Mouse (Mus musculus) midbrain, embryonic 16.5 days (tissue): ENCODE measurements around the gene Gm37240. TPM values are rescaled to one million over a fixed set of nuclear protein-coding genes. Genes with fewer than 3 reads are reported as not detected.

Experiments used
- ATAC-seq: fragments of 200-750 bp; cut with Nextera tagmentation; 2 replicates; pipeline ENCODE4 v1.8.0; 2017; ENCODE audit warnings: moderate TSS enrichment
- H3K27ac ChIP-seq: fragments of 300-500 bp; sonication (generic); 2 replicates; pipeline ENCODE4 v1.5.1; 2014; ENCODE audit warnings: mild to moderate bottlenecking, low read length, mixed read lengths
- H3K27me3 ChIP-seq: fragments of 300-500 bp; sonication (generic); 2 replicates; pipeline ENCODE4 v1.6.1; 2014; ENCODE audit warnings: low read depth, low read length, mixed read lengths; ENCODE audit not compliant: control insufficient read depth, insufficient read depth
- H3K36me3 ChIP-seq: fragments of 300-500 bp; sonication (generic); 2 replicates; pipeline ENCODE4 v1.6.1; 2014; ENCODE audit warnings: mild to moderate bottlenecking, low read length, moderate library complexity, mixed read lengths; ENCODE audit not compliant: control insufficient read depth, insufficient read depth
- H3K4me1 ChIP-seq: fragments of 300-500 bp; sonication (generic); 2 replicates; pipeline ENCODE4 v1.6.1; 2014; ENCODE audit warnings: mild to moderate bottlenecking, low read length, mixed read lengths; ENCODE audit not compliant: control insufficient read depth, insufficient read depth
- H3K4me2 ChIP-seq: fragments of 300-500 bp; sonication (generic); 2 replicates; pipeline ENCODE4 v1.6.1; 2014; ENCODE audit warnings: mild to moderate bottlenecking, low read length, mixed read lengths
- H3K4me3 ChIP-seq: fragments of 300-500 bp; sonication (generic); 2 replicates; pipeline ENCODE4 v1.5.1; 2014; ENCODE audit warnings: low read depth, mild to moderate bottlenecking, low read length, moderate library complexity, mixed read lengths
- H3K9ac ChIP-seq: fragments of 300-500 bp; sonication (generic); 2 replicates; pipeline ENCODE4 v1.6.1; 2014; ENCODE audit warnings: low read depth, low read length, mixed read lengths
- H3K9me3 ChIP-seq: fragments of 300-500 bp; sonication (generic); replicated peaks from 2 replicates; pipeline ENCODE4 v1.6.1; 2014; ENCODE audit warnings: mild to moderate bottlenecking, low read length, mixed read lengths; ENCODE audit not compliant: control insufficient read depth, poor library complexity, severe bottlenecking
- WGBS: fragments of 180-500 bp; shearing (Covaris S2); extraction: QIAGEN DNeasy Blood & Tissue Kit; methylation state at CpG from one replicate; pipeline ENCODE4 v1.1.7; 2014; 5-methylcytosine and 5-hydroxymethylcytosine counted together
- polyA plus RNA-seq: library from polyadenylated mRNA; unstranded; fragments of >200 nt; fragmentation: Nextera tagmentation; extraction: Ambion mirVana; gene quantifications from 2 replicates; pipeline ENCODE4 v1.2.1, GENCODE M21; 2015

Gm37240 gene
- polyA plus RNA-seq, 1 experiment from 2014 or later, result 0.26 TPM

DNA sequence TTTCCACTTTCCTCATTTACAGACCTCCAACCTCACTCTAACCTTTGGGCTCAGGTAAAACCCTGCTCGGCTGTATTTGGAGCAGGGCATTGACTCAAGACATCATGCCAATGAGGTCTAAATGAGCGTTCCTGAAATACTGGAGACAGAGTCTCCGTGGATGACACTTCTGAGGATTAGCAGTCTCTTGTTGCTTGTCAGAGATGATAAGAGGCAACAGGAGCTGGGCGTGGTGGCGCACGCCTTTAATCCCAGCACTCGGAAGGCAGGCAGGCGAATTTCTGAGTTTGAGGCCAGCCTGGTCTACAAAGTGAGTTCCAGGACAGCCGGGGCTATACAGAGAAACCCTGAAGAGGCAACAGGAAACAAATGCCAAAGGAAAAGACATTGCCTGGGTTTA is 1083.3 kb downstream of the Gm37240 start:
- 78% methylated on average over 9 of the region's 9 CpGs for WGBS
- ATAC-seq, result no peak

DNA sequence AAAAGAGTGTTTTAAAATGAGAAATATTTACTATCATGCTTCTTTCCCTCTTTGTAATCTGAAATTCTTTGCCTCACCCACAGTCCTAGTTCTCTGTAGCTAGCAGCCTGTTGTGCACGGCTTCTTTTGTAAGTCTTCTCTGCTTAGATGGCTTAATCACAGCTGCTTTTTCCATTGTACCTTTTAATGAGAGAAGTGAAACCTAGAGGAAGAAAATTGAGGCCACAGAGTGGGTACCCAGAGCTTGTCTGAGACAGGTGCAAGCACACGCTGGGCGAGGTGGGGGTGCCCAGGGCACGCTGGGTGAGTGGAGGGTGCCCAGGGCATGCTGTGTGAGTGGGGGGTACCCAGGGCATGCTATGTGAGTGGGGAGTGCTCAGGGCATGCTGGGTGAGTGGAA is 1099.4 kb downstream of the Gm37240 start:
- 90% methylated on average over 4 of the region's 4 CpGs for WGBS
- Histone ChIP-seq H3K4me2 (no peak overlapping the region), H3K4me3 (no peak overlapping the region), H3K36me3 (no peaks in the 10 kb centered on the region), H3K9ac (no peak overlapping the region), H3K9me3 (no peaks in the 10 kb centered on the region), H3K27me3 (no peaks in the 10 kb centered on the region), H3K4me1 (no peaks in the 10 kb centered on the region), H3K27ac (no peak overlapping the region)
- ATAC-seq, result no peak

More for the DNA sequence above, 1083.3 kb downstream of the Gm37240 start:
- Histone ChIP-seq H3K9ac (no peak overlapping the region), H3K4me2 (no peak overlapping the region), H3K27me3 (no peaks in the 10 kb centered on the region), H3K36me3 (no peaks in the 10 kb centered on the region), H3K4me3 (no peak overlapping the region), H3K9me3 (no peaks in the 10 kb centered on the region), H3K27ac (no peak overlapping the region), H3K4me1 (no peaks in the 10 kb centered on the region)

DNA sequence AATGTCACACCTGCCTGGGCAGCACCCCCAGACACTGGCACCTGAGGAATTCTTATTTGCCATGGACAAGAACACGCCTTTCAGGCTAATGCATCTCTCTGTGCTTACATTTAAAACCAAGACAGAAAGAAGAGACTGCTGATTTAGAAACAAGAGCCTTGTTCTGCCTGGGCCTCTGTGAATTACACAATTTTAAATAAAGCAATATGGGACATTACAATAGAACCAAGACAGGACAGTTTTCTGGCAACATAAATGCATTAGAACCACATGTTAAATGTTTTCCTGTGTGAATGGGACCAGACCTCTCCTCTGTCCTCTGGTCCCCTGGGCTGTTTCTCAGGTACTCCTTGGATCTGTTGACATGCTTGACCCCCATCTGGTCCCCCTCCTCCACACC is 1111.2 kb downstream of the Gm37240 start:
- H3K9me3 ChIP-seq, result no peaks in the 10 kb centered on the region
- 83% methylated on average over 1 of the region's 1 CpGs for WGBS
- no peak overlapping the region for H3K4me2 ChIP-seq
- H3K4me1 ChIP-seq, result no peaks in the 10 kb centered on the region
- no peak overlapping the region for H3K4me3 ChIP-seq
- no peak for ATAC-seq
- H3K9ac ChIP-seq, result no peak overlapping the region
- H3K27me3 ChIP-seq, result no peaks in the 10 kb centered on the region
- H3K27ac ChIP-seq, result no peak overlapping the region
- no peaks in the 10 kb centered on the region for H3K36me3 ChIP-seq

DNA sequence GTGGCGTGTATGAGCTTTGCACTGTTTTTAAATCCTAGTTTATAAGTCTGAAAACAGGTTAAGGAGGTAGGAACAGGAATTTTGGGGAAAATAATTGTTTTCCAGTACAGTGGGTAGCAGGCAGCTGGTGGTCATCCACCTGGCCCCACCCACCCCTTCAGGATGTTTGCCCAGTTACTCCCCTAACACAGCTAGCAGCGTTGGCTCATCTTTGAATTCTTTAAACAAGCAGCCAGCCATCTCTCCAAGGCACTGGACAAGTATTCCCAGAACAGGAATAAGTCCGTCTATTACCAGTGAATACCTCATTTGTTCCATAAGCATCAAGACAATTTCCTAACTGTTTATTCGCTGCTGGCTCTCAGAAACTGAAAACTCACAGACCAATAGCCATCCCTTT is 1111.7 kb downstream of the Gm37240 start:
- Histone ChIP-seq H3K9ac (no peak overlapping the region), H3K27ac (no peak overlapping the region), H3K4me3 (no peak overlapping the region), H3K36me3 (no peaks in the 10 kb centered on the region), H3K27me3 (no peaks in the 10 kb centered on the region), H3K4me1 (no peaks in the 10 kb centered on the region), H3K9me3 (no peaks in the 10 kb centered on the region), H3K4me2 (no peak overlapping the region)
- 73% methylated on average over 4 of the region's 4 CpGs for WGBS
- no peak for ATAC-seq

DNA sequence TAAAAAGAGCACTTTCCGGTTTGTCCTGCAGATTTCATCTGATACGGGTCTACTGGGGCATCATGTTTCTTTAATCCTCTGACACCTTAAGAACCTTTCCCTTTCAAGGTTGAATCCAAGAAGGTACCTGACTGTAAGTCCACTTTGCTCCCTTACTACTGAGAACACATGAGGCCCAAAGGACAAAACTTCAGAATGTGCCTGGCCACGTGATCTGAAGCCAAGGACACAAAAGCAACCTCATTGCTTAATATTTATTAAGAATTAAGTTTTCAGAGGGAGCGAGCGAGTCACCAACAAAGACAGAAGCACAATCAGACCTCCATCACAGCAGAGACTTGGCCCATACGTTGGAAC is 1112.3 kb downstream of the Gm37240 start:
- Histone ChIP-seq H3K36me3 (no peaks in the 10 kb centered on the region), H3K4me3 (no peak overlapping the region), H3K9me3 (no peaks in the 10 kb centered on the region), H3K27me3 (no peaks in the 10 kb centered on the region), H3K27ac (no peak overlapping the region), H3K9ac (no peak overlapping the region), H3K4me2 (no peak overlapping the region), H3K4me1 (no peaks in the 10 kb centered on the region)
- WGBS, result 73% methylated on average over 6 of the region's 6 CpGs
- ATAC-seq, result no peak

DNA sequence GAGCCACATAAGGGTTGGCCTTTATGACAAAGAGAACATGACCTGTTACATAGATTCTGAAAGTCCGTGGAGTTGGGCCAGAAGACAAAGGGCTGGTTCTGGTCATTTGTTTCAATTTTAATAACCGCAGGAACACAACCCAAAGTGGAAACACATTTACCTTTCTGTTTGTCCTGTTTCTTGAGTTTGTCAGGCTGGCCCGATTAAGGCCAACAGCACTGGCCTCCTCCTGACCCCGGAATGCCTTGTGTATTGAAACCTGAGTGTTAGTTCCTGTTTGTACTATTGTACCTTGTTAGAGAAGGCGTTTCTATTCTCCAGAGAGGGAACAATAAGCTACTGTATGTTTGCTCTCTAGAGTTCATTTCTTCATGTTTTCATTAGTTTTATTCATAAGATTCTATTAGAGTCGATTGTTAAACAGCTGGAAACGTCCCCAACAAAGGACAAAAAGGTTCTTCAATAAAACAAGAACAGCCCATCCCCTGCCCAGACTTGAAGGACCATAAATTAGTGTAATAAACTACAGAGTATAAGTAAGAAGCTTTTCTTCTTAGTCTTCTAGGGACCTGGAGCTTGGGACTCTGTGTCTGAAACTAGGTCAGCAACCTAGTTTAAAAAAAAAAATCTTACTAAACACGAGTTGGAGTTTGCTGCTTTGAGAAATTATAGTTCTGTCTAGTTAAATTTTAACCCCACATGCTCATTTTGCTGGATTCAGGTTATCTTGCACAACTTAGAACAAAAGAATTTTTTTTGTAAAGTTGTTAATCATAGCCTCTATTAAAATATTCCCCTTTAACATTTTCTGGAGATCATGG is 1112.9 kb downstream of the Gm37240 start:
- no peaks in the 10 kb centered on the region for H3K4me1 ChIP-seq
- H3K9ac ChIP-seq, result no peak overlapping the region
- 71% methylated on average over 8 of the region's 8 CpGs for WGBS
- ATAC-seq, result no peak
- H3K4me2 ChIP-seq, result no peak overlapping the region
- no peaks in the 10 kb centered on the region for H3K9me3 ChIP-seq
- H3K27me3 ChIP-seq, result no peaks in the 10 kb centered on the region
- no peak overlapping the region for H3K27ac ChIP-seq
- H3K36me3 ChIP-seq, result no peaks in the 10 kb centered on the region
- H3K4me3 ChIP-seq, result no peak overlapping the region

DNA sequence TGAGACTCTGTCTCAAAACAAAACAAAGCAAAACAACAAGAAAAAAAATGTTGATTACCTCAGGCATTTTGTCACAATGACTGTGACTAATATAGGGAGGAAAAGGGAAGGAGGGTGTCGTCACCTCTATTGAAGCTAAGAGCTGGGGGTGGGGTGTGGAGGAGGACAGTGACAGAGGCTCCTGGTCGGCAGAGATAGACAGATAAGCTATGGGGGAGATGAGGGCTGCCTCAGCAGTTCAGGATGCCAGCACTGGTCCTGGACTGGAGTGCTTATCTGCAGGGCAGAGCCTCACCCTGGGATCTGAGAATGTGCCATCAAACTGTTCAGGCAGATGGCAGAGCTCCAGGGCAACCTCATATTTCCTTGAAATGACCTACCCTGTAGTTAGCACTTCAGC is 1115.3 kb downstream of the Gm37240 start:
- ATAC-seq, result no peak
- H3K9me3 ChIP-seq, result no peaks in the 10 kb centered on the region
- H3K4me3 ChIP-seq, result no peak overlapping the region
- H3K4me1 ChIP-seq, result no peaks in the 10 kb centered on the region
- no peak overlapping the region for H3K9ac ChIP-seq
- H3K36me3 ChIP-seq, result no peaks in the 10 kb centered on the region
- no peak overlapping the region for H3K4me2 ChIP-seq
- H3K27me3 ChIP-seq, result no peaks in the 10 kb centered on the region
- no peak overlapping the region for H3K27ac ChIP-seq
- 59% methylated on average over 2 of the region's 2 CpGs for WGBS

DNA sequence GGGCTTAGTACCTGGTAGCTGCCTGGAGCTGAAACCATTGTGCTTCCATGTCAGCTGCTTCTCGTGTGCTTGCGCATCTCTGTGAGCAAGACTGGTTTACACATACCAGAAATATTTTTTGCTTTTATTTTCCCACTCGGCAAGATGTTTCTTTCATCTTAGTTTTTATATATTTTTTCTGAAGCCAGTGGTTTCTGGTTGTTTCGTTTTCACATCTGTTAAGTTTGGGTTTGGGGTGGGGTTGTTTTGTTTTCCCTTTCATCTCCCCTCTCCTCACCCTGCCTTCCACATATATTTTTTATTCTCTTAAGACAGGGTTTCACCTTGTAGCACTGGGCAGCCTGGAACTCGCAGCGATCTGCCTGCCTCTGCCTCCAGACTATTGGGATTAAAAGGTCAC is 1116.8 kb downstream of the Gm37240 start:
- Histone ChIP-seq H3K4me3 (no peak overlapping the region), H3K9ac (no peak overlapping the region), H3K9me3 (no peaks in the 10 kb centered on the region), H3K36me3 (no peaks in the 10 kb centered on the region), H3K4me1 (no peaks in the 10 kb centered on the region), H3K4me2 (no peak overlapping the region), H3K27ac (no peak overlapping the region), H3K27me3 (no peaks in the 10 kb centered on the region)
- 87% methylated on average over 6 of the region's 6 CpGs for WGBS
- no peak for ATAC-seq

DNA sequence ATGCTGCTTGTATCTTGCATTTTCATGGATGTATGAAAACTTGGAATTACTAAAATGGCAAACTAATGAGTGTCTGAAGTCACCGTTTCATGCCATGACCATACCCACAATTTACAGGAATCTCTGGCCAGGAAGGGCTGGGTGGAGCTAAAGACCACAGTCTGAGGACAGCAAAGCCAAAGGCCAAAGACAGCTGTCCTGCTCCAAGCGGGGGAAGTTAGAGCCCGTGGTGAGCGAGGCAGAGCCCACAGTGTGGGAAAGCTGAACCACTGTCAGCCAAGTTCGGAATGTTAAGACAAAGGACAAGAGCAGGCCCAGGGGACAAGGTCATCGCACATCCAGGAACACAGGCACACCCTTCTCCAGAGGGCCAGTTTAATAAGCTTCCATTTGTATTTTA is 1117.9 kb downstream of the Gm37240 start:
- Histone ChIP-seq H3K4me3 (no peak overlapping the region), H3K36me3 (no peaks in the 10 kb centered on the region), H3K9ac (no peak overlapping the region), H3K27me3 (no peaks in the 10 kb centered on the region), H3K9me3 (no peaks in the 10 kb centered on the region), H3K27ac (no peak overlapping the region), H3K4me1 (no peaks in the 10 kb centered on the region), H3K4me2 (no peak overlapping the region)
- no peak for ATAC-seq
- WGBS, result 79% methylated on average over 6 of the region's 6 CpGs
